Mouse (Mus musculus) adrenal gland, postnatal 36 days (tissue): ENCODE measurements around the gene Clip1. TPM values are rescaled to one million over a fixed set of nuclear protein-coding genes. Genes with fewer than 3 reads are reported as not detected.

Experiments used
- DNase-seq, 2 experiments: peaks; one replicate each; pipeline ENCODE4 v3.0.0; 2021; ENCODE audit warnings: mixed read lengths in 1 of 2
- total RNA-seq, 2 experiments: library from RNA; stranded (reverse); gene quantifications; 2 replicates each; pipeline ENCODE4 v1.2.3; 2021

Gene Clip1
- total RNA-seq, 2 experiments from 2014 or later, result 70.7 to 75.3 TPM

- DNase-seq, result peak; percentile 8 to 33
Measured at GRCm38 (mm10) chr5:123603496-123603895, 80.9 kb downstream of the Clip1 start.

GRCm38 (mm10) chr5:123602174-123602573 is 82.2 kb downstream of the Clip1 start:
- DNase-seq, result peak; percentile 13 to 29

GRCm38 (mm10) chr5:123599319-123599718 is 85.1 kb downstream of the Clip1 start:
- DNase-seq, result no peak

GRCm38 (mm10) chr5:123593622-123594280 is 90.7 kb downstream of the Clip1 start:
- no peak for DNase-seq

GRCm38 (mm10) chr5:123580043-123580442 is 104.4 kb downstream of the Clip1 start:
- no peak for DNase-seq

GRCm38 (mm10) chr5:123576696-123577095 is 107.7 kb downstream of the Clip1 start:
- peak in 1 of 2 experiments; percentile 35 for DNase-seq

GRCm38 (mm10) chr5:123573362-123573761 is 111.1 kb downstream of the Clip1 start:
- no peak for DNase-seq

GRCm38 (mm10) chr5:123572357-123573186 is 111.8 kb downstream of the Clip1 start, which contains the start of gene Vps33a:
Vps33a (minus strand) TSS chr5:123573038.
- peak; percentile 98 for DNase-seq

- DNase-seq, result no peak
Measured at GRCm38 (mm10) chr5:123561128-123561527, 123.3 kb downstream of the Clip1 start.

GRCm38 (mm10) chr5:123559588-123559987 is 124.8 kb downstream of the Clip1 start:
- DNase-seq, result no peak

GRCm38 (mm10) chr5:123556451-123556850 is 128.0 kb downstream of the Clip1 start:
- DNase-seq, result peak; percentile 77 to 87

GRCm38 (mm10) chr5:123555693-123556092 is 128.7 kb downstream of the Clip1 start:
- no peak for DNase-seq

GRCm38 (mm10) chr5:123533801-123534200 is 150.6 kb downstream of the Clip1 start:
- peak; percentile 32 to 45 for DNase-seq

GRCm38 (mm10) chr5:123530056-123530455 is 154.4 kb downstream of the Clip1 start:
- DNase-seq, result no peak

- peak; percentile 37 to 44 for DNase-seq
Measured at GRCm38 (mm10) chr5:123528641-123529040, 155.8 kb downstream of the Clip1 start.

Other genes with a start within 250 kb of the Clip1 start
- gene Lrrc43, start 195.3 kb downstream of the Clip1 start, total RNA-seq, result not detected
- gene Il31, start 195.1 kb downstream of the Clip1 start, total RNA-seq, result not detected
- under 1 TPM; 0.26 to 0.36 TPM for gene B3gnt4, start 174.2 kb downstream of the Clip1 start, total RNA-seq
- gene Diablo, start 160.4 kb downstream of the Clip1 start, total RNA-seq, result 10 to 100 TPM; 75.7 to 76.8 TPM
- 1 to 10 TPM; 7.7 to 9.4 TPM for gene Gm49027, start 159.1 kb downstream of the Clip1 start, total RNA-seq
- gene Vps33a, start 111.6 kb downstream of the Clip1 start, total RNA-seq, result 10 to 100 TPM; 37.4 to 43.4 TPM
- 10 to 100 TPM; 37.1 to 44.4 TPM for gene Zcchc8, start 36.5 kb upstream of the Clip1 start, total RNA-seq
- 10 to 100 TPM; 65.6 to 81.8 TPM for gene Rsrc2, start 64.8 kb upstream of the Clip1 start, total RNA-seq
- gene Kntc1, start 65.1 kb upstream of the Clip1 start, total RNA-seq, result 1 to 10 TPM; 1.4 to 4.0 TPM
- 1 to 10 TPM; 3.5 to 9.6 TPM for gene Hcar2, start 180.9 kb upstream of the Clip1 start, total RNA-seq
- gene Hcar1, start 195.4 kb upstream of the Clip1 start, total RNA-seq, result 10 to 100 TPM in 1 of 2 experiments, 1 to 10 TPM in 1; 8.8 to 18.3 TPM
- 10 to 100 TPM; 66.5 to 73.3 TPM for gene Denr, start 222.6 kb upstream of the Clip1 start, total RNA-seq
- 1 to 10 TPM in 1 of 2 experiments, not detected in 1; 1.1 TPM for gene Gm43518, start 242.8 kb upstream of the Clip1 start, total RNA-seq
- 1 to 10 TPM; 2.9 to 3.3 TPM for gene Ccdc62, start 246.1 kb upstream of the Clip1 start, total RNA-seq